Mouse (Mus musculus) liver, embryonic 14.5 days (tissue): ENCODE data around the gene Tmem87b. TPM values are rescaled to one million over a fixed set of nuclear protein-coding genes. Genes with fewer than 3 reads are reported as not detected.

Source experiments
- ATAC-seq: fragments of 200-750 bp; cut with Nextera tagmentation; 2 replicates; pipeline ENCODE4 v1.8.0; 2017; ENCODE audit warnings: moderate number of reproducible peaks, mild to moderate bottlenecking, moderate library complexity; ENCODE audit not compliant: insufficient read depth
- DNase-seq, 3 experiments: peaks; one replicate each; pipeline ENCODE4 v3.0.0-alpha.2; 2012 to 2013; ENCODE audit warnings: low read depth in 3 of 3, low spot score in 3 of 3
- H3K27ac ChIP-seq: fragments of 300-500 bp; sonication (generic); 2 replicates; pipeline ENCODE4 v1.5.1; 2014; ENCODE audit warnings: moderate library complexity, mild to moderate bottlenecking, control low read depth, inconsistent platforms
- H3K27me3 ChIP-seq: fragments of 300-500 bp; sonication (generic); 2 replicates; pipeline ENCODE4 v1.6.1; 2014; ENCODE audit warnings: mild to moderate bottlenecking, low read length, moderate library complexity; ENCODE audit not compliant: control insufficient read depth, insufficient read depth
- H3K36me3 ChIP-seq: fragments of 300-500 bp; sonication (generic); replicated peaks from 2 replicates; pipeline ENCODE4 v1.6.1; 2014; ENCODE audit warnings: low read depth; ENCODE audit not compliant: control insufficient read depth, insufficient read depth
- H3K4me1 ChIP-seq, 2 experiments: fragments of 200-500 bp in 1 of 2; fragments of 300-500 bp in 1 of 2; sonication (generic) in 1 of 2; replicated peaks; 2 replicates each; pipeline ENCODE4 v1.6.1; 2012 to 2014; ENCODE audit warnings: antibody characterized with exemption in 1 of 2, inconsistent platforms in 1 of 2, low read length in 1 of 2; ENCODE audit not compliant: control insufficient read depth in 2 of 2, insufficient read depth in 2 of 2
- H3K4me2 ChIP-seq: fragments of 300-500 bp; sonication (generic); 2 replicates; pipeline ENCODE4 v1.6.1; 2014; ENCODE audit warnings: low read depth, mild to moderate bottlenecking, control low read depth, moderate library complexity
- H3K4me3 ChIP-seq, 2 experiments: fragments of 200-500 bp in 1 of 2; fragments of 300-500 bp in 1 of 2; sonication (generic) in 1 of 2; 2 replicates each; pipeline ENCODE4 v1.5.1; 2012 to 2014; ENCODE audit warnings: low read depth in 2 of 2, low read length in 2 of 2, mild to moderate bottlenecking in 2 of 2, control low read depth in 1 of 2, inconsistent platforms in 1 of 2, moderate library complexity in 1 of 2; ENCODE audit not compliant: insufficient read depth in 1 of 2
- H3K9ac ChIP-seq: fragments of 300-500 bp; sonication (generic); replicated peaks from 2 replicates; pipeline ENCODE4 v1.6.1; 2014; ENCODE audit warnings: mild to moderate bottlenecking, control low read depth, moderate library complexity
- H3K9me3 ChIP-seq: fragments of 300-500 bp; sonication (generic); 2 replicates; pipeline ENCODE4 v1.6.1; 2016; ENCODE audit warnings: low read length, mixed read lengths; ENCODE audit not compliant: control insufficient read depth
- CTCF ChIP-seq: IDR thresholded peaks from 2 replicates; pipeline ENCODE4 v1.5.1; 2016; ENCODE audit warnings: antibody characterized with exemption, low read depth, control low read depth
- EP300 ChIP-seq: IDR thresholded peaks from 2 replicates; pipeline ENCODE4 v1.6.1; 2016; ENCODE audit warnings: antibody characterized with exemption, low read depth
- WGBS: fragments of 180-500 bp; shearing (Covaris S2); extraction: QIAGEN DNeasy Blood & Tissue Kit; methylation state at CpG from one replicate; pipeline ENCODE4 v1.1.7; 2014; ENCODE audit not compliant: insufficient replicate concordance; 5-methylcytosine and 5-hydroxymethylcytosine counted together
- polyA plus RNA-seq, 2 experiments: library from polyadenylated mRNA; depleted of rRNA in 1 of 2; stranded (reverse) in 1 of 2; unstranded in 1 of 2; fragments of >200 nt; fragmentation: Nextera tagmentation in 1 of 2; extraction: Ambion mirVana in 1 of 2; gene quantifications; 2 replicates each; pipeline versions ENCODE4 v1.2.1 to v1.2.3; 2012 to 2014

Tmem87b gene
- polyA plus RNA-seq, 2 experiments: 4.2 to 6.7 TPM

GRCm38 (mm10) chr2:128816916-128817315 lies 1.0 kb upstream of the Tmem87b start:
- Histone ChIP-seq H3K4me2 (peak overlapping the region; percentile 68), H3K9ac (no peak overlapping the region), H3K27ac (no peak overlapping the region), H3K27me3 (no peaks in the 10 kb centered on the region; the same call in 1 of the 2 replicates), H3K9me3 (no peaks in the 10 kb centered on the region), H3K4me3 (peak overlapping the region in 1 of 2 experiments; percentile 84; a peak in 2 of 4 replicates), H3K4me1 (peaks cover 2 to 13% of the 10 kb centered on the region in 2 experiments), H3K36me3 (no peaks in the 10 kb centered on the region)
- TF ChIP-seq EP300 (no peak), CTCF (no peak)
- ATAC-seq: no peak
- 44% methylated on average over 6 of the region's 6 CpGs for WGBS
- DNase-seq: no peak

GRCm38 (mm10) chr2:128817387-128817785 lies 532 bp upstream of the Tmem87b start:
- H3K9me3 ChIP-seq: no peaks in the 10 kb centered on the region
- WGBS: 0% methylated on average over 7 of the region's 7 CpGs
- ATAC-seq: peak; percentile 4
- H3K4me1 ChIP-seq: peaks cover 2 to 13% of the 10 kb centered on the region in 2 experiments
- TF ChIP-seq CTCF: peak; percentile 70
- no peak for TF ChIP-seq EP300
- H3K27me3 ChIP-seq: no peaks in the 10 kb centered on the region; the same call in 1 of the 2 replicates
- H3K36me3 ChIP-seq: no peaks in the 10 kb centered on the region
- peak overlapping the region; percentile 44 for H3K9ac ChIP-seq
- H3K4me3 ChIP-seq: peak overlapping the region; percentile 84 to 91
- peak; percentile 49 to 74 (median 54) for DNase-seq
- H3K4me2 ChIP-seq: peak overlapping the region; percentile 68
- peak overlapping the region; percentile 18 for H3K27ac ChIP-seq

GRCm38 (mm10) chr2:128818956-128819643 lies 1.2 kb downstream of the Tmem87b start:
- H3K4me3 ChIP-seq: peak overlapping the region; percentile 84 to 93
- peak overlapping the region; percentile 76 for H3K9ac ChIP-seq
- no peaks in the 10 kb centered on the region for H3K9me3 ChIP-seq
- no peak for TF ChIP-seq EP300
- TF ChIP-seq CTCF: no peak
- H3K36me3 ChIP-seq: no peaks in the 10 kb centered on the region
- H3K4me1 ChIP-seq: peaks cover 2 to 12% of the 10 kb centered on the region in 2 experiments
- peak overlapping the region; percentile 68 for H3K4me2 ChIP-seq
- peak in 1 of 3 experiments; percentile 7 for DNase-seq
- whole genome bisulfite sequencing: 21% methylated on average over 14 of the region's 14 CpGs
- no peak for ATAC-seq
- H3K27me3 ChIP-seq: no peaks in the 10 kb centered on the region; the same call in 1 of the 2 replicates
- peak overlapping the region; percentile 87; the same call in 1 of the 2 replicates for H3K27ac ChIP-seq

GRCm38 (mm10) chr2:128820631-128821030 lies 2.7 kb downstream of the Tmem87b start:
- 50% methylated on average over 2 of the region's 2 CpGs for WGBS
- ATAC-seq (no peak), DNase-seq (no peak)
- Histone ChIP-seq H3K36me3 (no peaks in the 10 kb centered on the region), H3K4me2 (no peak overlapping the region), H3K9me3 (no peaks in the 10 kb centered on the region), H3K4me1 (peaks cover 2 to 12% of the 10 kb centered on the region in 2 experiments), H3K27ac (no peak overlapping the region), H3K4me3 (no peak overlapping the region), H3K9ac (no peak overlapping the region), H3K27me3 (no peaks in the 10 kb centered on the region; the same call in 1 of the 2 replicates)
- TF ChIP-seq EP300: no peak
- no peak for TF ChIP-seq CTCF

GRCm38 (mm10) chr2:128823893-128824292 lies 6.0 kb downstream of the Tmem87b start:
- no peak overlapping the region for H3K27ac ChIP-seq
- H3K9ac ChIP-seq: no peak overlapping the region
- no peak overlapping the region for H3K4me3 ChIP-seq
- TF ChIP-seq CTCF (no peak), EP300 (no peak)
- ATAC-seq: no peak
- H3K9me3 ChIP-seq: no peaks in the 10 kb centered on the region
- H3K36me3 ChIP-seq: no peaks in the 10 kb centered on the region; the same call in 1 of the 2 replicates
- H3K27me3 ChIP-seq: no peaks in the 10 kb centered on the region
- H3K4me1 ChIP-seq: peaks cover 1 to 7% of the 10 kb centered on the region in 2 experiments
- DNase-seq: no peak
- WGBS: 72% methylated on average over 5 of the region's 5 CpGs
- no peak overlapping the region for H3K4me2 ChIP-seq
